Mouse (Mus musculus): Measurements from ENCODE around the gene Nav2. TPM values are rescaled to one million over a fixed set of nuclear protein-coding genes. Genes with fewer than 3 reads are reported as not detected.

Gene Nav2
- total and polyA plus RNA-seq, 3 experiments = 1.0 TPM; not detected in 2

- Histone ChIP-seq H3K27me3 (ENCODE audit: insufficient read depth, low read length) (no peaks in the 10 kb centered on the region), H3K9me3 (replicated peaks) (peaks cover 61% of the 10 kb centered on the region), H3K4me3 (ENCODE audit: low read depth, low read length) (no peak overlapping the region), H3K36me3 (replicated peaks) (no peaks in the 10 kb centered on the region), H3K4me1 (ENCODE audit: insufficient read depth, low read depth, low read length) (no peaks in the 10 kb centered on the region)
- no peak for DNase-seq (ENCODE audit: low spot score)
- TF ChIP-seq TAL1 (conservative IDR thresholded peaks at IDR 0.05; ENCODE audit: low read depth, low read length) (no peak), GATA1 (IDR thresholded peaks at IDR 0.05; ENCODE audit: borderline replicate concordance, low read length) (no peak), POLR2AphosphoS5 (IDR thresholded peaks at IDR 0.05; ENCODE audit: insufficient replicate concordance, low read depth, low read length) (no peak), GATA2 (IDR thresholded peaks at IDR 0.05; ENCODE audit: borderline replicate concordance, low read depth, low read length) (no peak), CTCF (IDR thresholded peaks at IDR 0.05; ENCODE audit: low read depth, low read length) (no peak)
- no peak for ATAC-seq (ENCODE audit: extremely low read depth, insufficient number of reproducible peaks, low FRiP score, poor library complexity, severe bottlenecking)
Measured at GRCm38 (mm10) chr7:49485292-49485847, 576.9 kb downstream of the Nav2 start.

GRCm38 (mm10) chr7:49487347-49487746, 578.8 kb downstream of the Nav2 start:
- H3K4me1 ChIP-seq (ENCODE audit: insufficient read depth, low read depth, low read length) = no peaks in the 10 kb centered on the region
- H3K4me3 ChIP-seq (ENCODE audit: low read depth, low read length) = no peak overlapping the region
- H3K9me3 ChIP-seq (replicated peaks) = peaks cover 74% of the 10 kb centered on the region
- no peaks in the 10 kb centered on the region for H3K36me3 ChIP-seq (replicated peaks)
- DNase-seq (ENCODE audit: low spot score) (no peak), ATAC-seq (ENCODE audit: extremely low read depth, insufficient number of reproducible peaks, low FRiP score, poor library complexity, severe bottlenecking) (no peak)
- H3K27me3 ChIP-seq (ENCODE audit: insufficient read depth, low read length) = no peaks in the 10 kb centered on the region
- TF ChIP-seq GATA2 (IDR thresholded peaks at IDR 0.05; ENCODE audit: borderline replicate concordance, low read depth, low read length) (no peak), TAL1 (conservative IDR thresholded peaks at IDR 0.05; ENCODE audit: low read depth, low read length) (no peak), GATA1 (IDR thresholded peaks at IDR 0.05; ENCODE audit: borderline replicate concordance, low read length) (no peak), POLR2AphosphoS5 (IDR thresholded peaks at IDR 0.05; ENCODE audit: insufficient replicate concordance, low read depth, low read length) (no peak), CTCF (IDR thresholded peaks at IDR 0.05; ENCODE audit: low read depth, low read length) (no peak)

- ATAC-seq (ENCODE audit: extremely low read depth, insufficient number of reproducible peaks, low FRiP score, poor library complexity, severe bottlenecking) (no peak), DNase-seq (ENCODE audit: low spot score) (no peak)
- no peaks in the 10 kb centered on the region for H3K4me1 ChIP-seq (ENCODE audit: insufficient read depth, low read depth, low read length)
- H3K27me3 ChIP-seq (ENCODE audit: insufficient read depth, low read length) = no peaks in the 10 kb centered on the region
- H3K36me3 ChIP-seq (replicated peaks) = no peaks in the 10 kb centered on the region
- H3K9me3 ChIP-seq (replicated peaks) = peaks cover 67% of the 10 kb centered on the region
- no peak for TF ChIP-seq GATA1 (IDR thresholded peaks at IDR 0.05; ENCODE audit: borderline replicate concordance, low read length)
- no peak overlapping the region for H3K4me3 ChIP-seq (ENCODE audit: low read depth, low read length)
Measured at GRCm38 (mm10) chr7:49488493-49489087, 580.1 kb downstream of the Nav2 start.

DNA sequence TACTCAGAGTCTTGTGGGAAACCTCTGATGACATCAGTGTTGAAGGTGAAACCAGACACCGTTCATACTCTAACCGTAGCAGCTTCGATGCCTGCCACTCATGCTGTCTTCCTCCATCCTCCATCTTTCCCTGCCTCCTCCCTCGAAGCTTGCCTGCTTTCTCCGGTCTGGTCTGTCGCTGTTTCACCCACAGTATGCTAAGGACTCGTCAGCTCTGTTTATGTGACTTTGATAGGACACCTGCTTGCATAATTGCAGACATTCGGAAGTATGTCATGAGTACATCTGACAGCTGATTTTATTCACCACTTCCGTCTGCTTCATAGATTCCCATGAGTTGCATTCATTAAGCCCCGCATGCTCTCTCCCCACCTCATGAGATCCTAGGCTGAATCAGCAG, 582.3 kb downstream of the Nav2 start:
- no peaks in the 10 kb centered on the region for H3K36me3 ChIP-seq (replicated peaks)
- DNase-seq (ENCODE audit: low spot score) (no peak), ATAC-seq (ENCODE audit: extremely low read depth, insufficient number of reproducible peaks, low FRiP score, poor library complexity, severe bottlenecking) (no peak)
- no peak for TF ChIP-seq POLR2AphosphoS5 (IDR thresholded peaks at IDR 0.05; ENCODE audit: insufficient replicate concordance, low read depth, low read length)
- H3K4me1 ChIP-seq (ENCODE audit: insufficient read depth, low read depth, low read length) = no peaks in the 10 kb centered on the region
- no peak overlapping the region for H3K4me3 ChIP-seq (ENCODE audit: low read depth, low read length)
- H3K27me3 ChIP-seq (ENCODE audit: insufficient read depth, low read length) = no peaks in the 10 kb centered on the region
- H3K9me3 ChIP-seq (replicated peaks) = peaks cover 69% of the 10 kb centered on the region

DNA sequence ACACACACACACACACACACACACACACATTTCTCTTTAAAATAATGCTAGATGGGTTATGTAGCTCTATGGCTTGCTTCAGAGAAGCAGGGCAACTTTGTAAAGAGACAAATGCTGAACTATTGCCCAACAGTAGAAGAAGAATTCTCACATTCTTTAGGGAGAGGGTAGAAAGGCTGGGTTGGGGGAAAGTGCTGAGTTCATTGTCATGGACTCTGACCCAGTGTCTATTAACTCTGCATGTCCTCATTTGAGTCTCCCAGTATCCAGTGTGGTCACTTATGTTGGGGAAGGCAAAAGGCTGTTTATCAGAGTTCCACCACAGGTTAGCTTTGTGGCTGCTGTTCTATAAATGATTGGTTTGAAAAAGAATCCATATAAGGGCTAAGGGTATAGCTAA, 584.1 kb downstream of the Nav2 start:
- Histone ChIP-seq H3K4me3 (ENCODE audit: low read depth, low read length) (no peak overlapping the region), H3K27me3 (ENCODE audit: insufficient read depth, low read length) (no peaks in the 10 kb centered on the region), H3K9me3 (replicated peaks) (peaks cover 74% of the 10 kb centered on the region), H3K36me3 (replicated peaks) (no peaks in the 10 kb centered on the region), H3K4me1 (ENCODE audit: insufficient read depth, low read depth, low read length) (no peaks in the 10 kb centered on the region)
- ATAC-seq (ENCODE audit: extremely low read depth, insufficient number of reproducible peaks, low FRiP score, poor library complexity, severe bottlenecking) = no peak
- no peak for DNase-seq (ENCODE audit: low spot score)
- TF ChIP-seq TAL1 (conservative IDR thresholded peaks at IDR 0.05; ENCODE audit: low read depth, low read length) (no peak), GATA2 (IDR thresholded peaks at IDR 0.05; ENCODE audit: borderline replicate concordance, low read depth, low read length) (no peak), GATA1 (IDR thresholded peaks at IDR 0.05; ENCODE audit: borderline replicate concordance, low read length) (no peak), POLR2AphosphoS5 (IDR thresholded peaks at IDR 0.05; ENCODE audit: insufficient replicate concordance, low read depth, low read length) (no peak), CTCF (IDR thresholded peaks at IDR 0.05; ENCODE audit: low read depth, low read length) (no peak)

- DNase-seq (ENCODE audit: low spot score) (no peak), ATAC-seq (ENCODE audit: extremely low read depth, insufficient number of reproducible peaks, low FRiP score, poor library complexity, severe bottlenecking) (no peak)
- Histone ChIP-seq H3K27me3 (ENCODE audit: insufficient read depth, low read length) (no peaks in the 10 kb centered on the region), H3K9me3 (replicated peaks) (peaks cover 74% of the 10 kb centered on the region), H3K36me3 (replicated peaks) (no peaks in the 10 kb centered on the region), H3K4me3 (ENCODE audit: low read depth, low read length) (no peak overlapping the region), H3K4me1 (ENCODE audit: insufficient read depth, low read depth, low read length) (no peaks in the 10 kb centered on the region)
- TF ChIP-seq GATA1 (IDR thresholded peaks at IDR 0.05; ENCODE audit: borderline replicate concordance, low read length) (no peak), CTCF (IDR thresholded peaks at IDR 0.05; ENCODE audit: low read depth, low read length) (0 out of 2 replicates have a peak, but pooled peaks have one; percentile 11)
Measured at GRCm38 (mm10) chr7:49493210-49493609, 584.7 kb downstream of the Nav2 start.

DNA sequence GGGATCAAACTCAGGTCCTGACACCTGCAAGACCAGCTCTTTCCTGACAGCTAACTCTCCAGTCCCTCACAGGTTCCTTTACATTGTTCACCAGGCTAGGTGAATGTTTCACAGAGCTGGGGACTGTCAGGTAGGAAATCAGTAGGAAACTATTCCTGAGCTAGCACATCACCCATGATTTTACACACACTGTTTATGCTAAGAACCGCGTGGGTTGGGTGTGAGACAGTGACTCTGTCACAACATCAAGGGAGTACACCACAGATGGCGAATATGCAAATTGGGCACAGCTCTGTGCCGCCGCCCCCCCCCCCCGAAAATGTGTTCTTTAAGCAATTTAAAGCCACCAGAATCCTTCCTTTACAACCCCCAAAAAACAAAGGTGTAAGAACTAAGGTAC, 586.1 kb downstream of the Nav2 start:
- DNase-seq (ENCODE audit: low spot score) = no peak
- ATAC-seq (ENCODE audit: extremely low read depth, insufficient number of reproducible peaks, low FRiP score, poor library complexity, severe bottlenecking) = no peak
- TF ChIP-seq POLR2AphosphoS5 (IDR thresholded peaks at IDR 0.05; ENCODE audit: insufficient replicate concordance, low read depth, low read length) (no peak), TAL1 (conservative IDR thresholded peaks at IDR 0.05; ENCODE audit: low read depth, low read length) (no peak), CTCF (IDR thresholded peaks at IDR 0.05; ENCODE audit: low read depth, low read length) (no peak), GATA2 (IDR thresholded peaks at IDR 0.05; ENCODE audit: borderline replicate concordance, low read depth, low read length) (no peak), GATA1 (IDR thresholded peaks at IDR 0.05; ENCODE audit: borderline replicate concordance, low read length) (no peak)
- Histone ChIP-seq H3K4me3 (ENCODE audit: low read depth, low read length) (no peak overlapping the region), H3K9me3 (replicated peaks) (peaks cover 70% of the 10 kb centered on the region), H3K36me3 (replicated peaks) (no peaks in the 10 kb centered on the region), H3K27me3 (ENCODE audit: insufficient read depth, low read length) (no peaks in the 10 kb centered on the region), H3K4me1 (ENCODE audit: insufficient read depth, low read depth, low read length) (no peaks in the 10 kb centered on the region)
